Mouse (Mus musculus) limb, embryonic 12.5 days (tissue): ENCODE results near the gene Alg12. TPM values are rescaled to one million over a fixed set of nuclear protein-coding genes. Genes with fewer than 3 reads are reported as not detected.
A peak's percentile ranks its signal among the peaks of the same experiment; 100 is the strongest.

Source experiments
- ATAC-seq: fragments of 200-750 bp; cut with Nextera tagmentation; 2 replicates; pipeline ENCODE4 v1.8.0; 2017; ENCODE audit warnings: low read depth, moderate TSS enrichment; ENCODE audit not compliant: insufficient number of reproducible peaks, insufficient read depth, low FRiP score, low TSS enrichment
- H3K27ac ChIP-seq: fragments of 300-500 bp; sonication (generic); 2 replicates; pipeline ENCODE4 v1.5.1; 2016; ENCODE audit warnings: mild to moderate bottlenecking, moderate library complexity
- H3K27me3 ChIP-seq: fragments of 300-500 bp; sonication (generic); 2 replicates; pipeline ENCODE4 v1.6.1; 2016; ENCODE audit warnings: mild to moderate bottlenecking, moderate library complexity
- H3K36me3 ChIP-seq: fragments of 300-500 bp; sonication (generic); 2 replicates; pipeline ENCODE4 v1.6.1; 2016; ENCODE audit warnings: mild to moderate bottlenecking, moderate library complexity
- H3K4me1 ChIP-seq: fragments of 300-500 bp; sonication (generic); replicated peaks from 2 replicates; pipeline ENCODE4 v1.6.1; 2016
- H3K4me2 ChIP-seq: fragments of 300-500 bp; sonication (generic); 2 replicates; pipeline ENCODE4 v1.6.1; 2016; ENCODE audit warnings: mild to moderate bottlenecking, moderate library complexity
- H3K4me3 ChIP-seq: fragments of 300-500 bp; sonication (generic); replicated peaks from 2 replicates; pipeline ENCODE4 v1.5.1; 2016; ENCODE audit warnings: mild to moderate bottlenecking
- H3K9ac ChIP-seq: fragments of 300-500 bp; sonication (generic); replicated peaks from 2 replicates; pipeline ENCODE4 v1.6.1; 2016; ENCODE audit warnings: mild to moderate bottlenecking, moderate library complexity
- H3K9me3 ChIP-seq: fragments of 300-500 bp; sonication (generic); 2 replicates; pipeline ENCODE4 v1.6.1; 2016; ENCODE audit warnings: mild to moderate bottlenecking, moderate library complexity
- WGBS: fragments of 180-500 bp; shearing (Covaris S2); methylation state at CpG from one replicate; pipeline ENCODE4 v1.1.7; 2016; 5-methylcytosine and 5-hydroxymethylcytosine counted together
- polyA plus RNA-seq: library from polyadenylated mRNA; unstranded; fragments of >200 nt; fragmentation: Nextera tagmentation; extraction: Ambion mirVana; gene quantifications from 2 replicates; pipeline ENCODE4 v1.2.1, GENCODE M21; 2016

Gene Alg12
- polyA plus RNA-seq, 1 experiment from 2014 or later: 10.3 TPM

DNA sequence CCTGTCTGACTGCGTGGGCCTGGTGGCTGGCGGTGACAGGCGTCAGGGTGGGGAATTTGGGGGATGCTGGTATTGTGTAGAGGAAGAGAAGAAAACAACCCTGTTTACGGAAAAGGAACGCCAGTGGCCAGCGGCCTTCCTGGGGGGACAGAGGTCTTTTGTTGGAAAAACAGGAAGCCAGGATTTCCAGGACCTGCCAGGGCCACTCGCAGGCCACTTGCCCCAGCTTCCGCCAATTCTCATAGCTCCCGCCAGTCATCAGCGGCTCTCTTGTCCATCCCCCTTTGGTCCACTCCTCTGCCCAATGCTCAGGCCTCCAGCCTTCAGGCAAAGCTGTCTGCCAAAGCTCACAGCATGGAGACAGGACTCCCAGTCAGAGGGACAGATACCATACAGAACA lies 21.0 kb upstream of the Alg12 start:
- H3K9me3 ChIP-seq: no peaks in the 10 kb centered on the region
- H3K4me1 ChIP-seq: peaks cover 69% of the 10 kb centered on the region
- H3K4me2 ChIP-seq: no peak overlapping the region
- no peak overlapping the region for H3K4me3 ChIP-seq
- peak overlapping the region; percentile 93 for H3K27ac ChIP-seq
- H3K27me3 ChIP-seq: no peaks in the 10 kb centered on the region
- no peaks in the 10 kb centered on the region for H3K36me3 ChIP-seq
- no peak for ATAC-seq
- WGBS: 61% methylated on average over 10 of the region's 10 CpGs
- H3K9ac ChIP-seq: 0 out of 2 replicates have a peak overlapping the region, but pooled peaks have one; percentile 31

DNA sequence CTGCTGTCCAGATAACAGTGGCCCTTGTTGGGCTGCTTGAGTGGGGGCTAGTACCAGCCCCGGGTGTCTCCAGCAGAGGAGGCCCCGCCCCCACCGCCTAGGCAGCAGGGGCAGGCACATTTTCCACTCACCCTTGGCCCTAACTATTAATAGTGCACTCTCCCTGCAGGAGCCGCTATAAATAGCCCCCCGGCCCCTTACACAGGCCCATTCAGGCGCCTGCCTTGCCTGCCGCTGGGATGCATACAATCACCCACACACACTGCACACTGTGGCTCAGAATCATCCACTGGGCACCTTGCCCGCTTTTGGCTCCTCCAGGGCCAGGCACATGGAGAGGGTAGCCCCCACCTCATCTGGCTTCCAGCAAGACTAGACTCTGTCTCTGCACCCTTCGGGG lies 20.2 kb upstream of the Alg12 start:
- no peak overlapping the region for H3K4me3 ChIP-seq
- WGBS: 27% methylated on average over 9 of the region's 9 CpGs
- peak overlapping the region; percentile 93 for H3K27ac ChIP-seq
- no peaks in the 10 kb centered on the region for H3K9me3 ChIP-seq
- peaks cover 69% of the 10 kb centered on the region for H3K4me1 ChIP-seq
- H3K36me3 ChIP-seq: no peaks in the 10 kb centered on the region
- peak; percentile 88 for ATAC-seq
- no peaks in the 10 kb centered on the region for H3K27me3 ChIP-seq
- H3K9ac ChIP-seq: peak overlapping the region; percentile 5; the same call in 1 of the 2 replicates
- peak overlapping the region; percentile 28 for H3K4me2 ChIP-seq

- H3K4me1 ChIP-seq: peaks cover 58% of the 10 kb centered on the region
- H3K9me3 ChIP-seq: no peaks in the 10 kb centered on the region
- no peaks in the 10 kb centered on the region for H3K27me3 ChIP-seq
- no peak overlapping the region for H3K9ac ChIP-seq
- peak overlapping the region; percentile 44 for H3K4me3 ChIP-seq
- H3K27ac ChIP-seq: no peak overlapping the region
- WGBS: 3% methylated on average over 11 of the region's 11 CpGs
- H3K36me3 ChIP-seq: no peaks in the 10 kb centered on the region
- no peak for ATAC-seq
- peak overlapping the region; percentile 73 for H3K4me2 ChIP-seq
These were observed 18.9 kb upstream of the Alg12 start for GRCm38 (mm10) chr15:88837977-88838376.

GRCm38 (mm10) chr15:88837199-88837932 lies 18.2 kb upstream of the Alg12 start:
- H3K4me3 ChIP-seq: peak overlapping the region; percentile 44
- under 1% methylated on average over 39 of the region's 39 CpGs for WGBS
- peaks cover 52% of the 10 kb centered on the region for H3K4me1 ChIP-seq
- 0 out of 2 replicates have a peak, but pooled peaks have one; percentile 9 for ATAC-seq
- no peaks in the 10 kb centered on the region for H3K27me3 ChIP-seq
- H3K27ac ChIP-seq: peak overlapping the region; percentile 41; the same call in 1 of the 2 replicates
- H3K9ac ChIP-seq: peak overlapping the region; percentile 56
- peak overlapping the region; percentile 73 for H3K4me2 ChIP-seq
- H3K9me3 ChIP-seq: no peaks in the 10 kb centered on the region
- no peaks in the 10 kb centered on the region for H3K36me3 ChIP-seq

- Histone ChIP-seq H3K36me3 (no peaks in the 10 kb centered on the region), H3K9ac (no peak overlapping the region), H3K4me2 (peak overlapping the region; percentile 73), H3K27me3 (no peaks in the 10 kb centered on the region), H3K27ac (no peak overlapping the region), H3K9me3 (no peaks in the 10 kb centered on the region), H3K4me1 (peaks cover 46% of the 10 kb centered on the region), H3K4me3 (no peak overlapping the region)
- ATAC-seq: no peak
- WGBS: 52% methylated on average over 5 of the region's 5 CpGs
These were observed 17.5 kb upstream of the Alg12 start for GRCm38 (mm10) chr15:88836571-88836970.

DNA sequence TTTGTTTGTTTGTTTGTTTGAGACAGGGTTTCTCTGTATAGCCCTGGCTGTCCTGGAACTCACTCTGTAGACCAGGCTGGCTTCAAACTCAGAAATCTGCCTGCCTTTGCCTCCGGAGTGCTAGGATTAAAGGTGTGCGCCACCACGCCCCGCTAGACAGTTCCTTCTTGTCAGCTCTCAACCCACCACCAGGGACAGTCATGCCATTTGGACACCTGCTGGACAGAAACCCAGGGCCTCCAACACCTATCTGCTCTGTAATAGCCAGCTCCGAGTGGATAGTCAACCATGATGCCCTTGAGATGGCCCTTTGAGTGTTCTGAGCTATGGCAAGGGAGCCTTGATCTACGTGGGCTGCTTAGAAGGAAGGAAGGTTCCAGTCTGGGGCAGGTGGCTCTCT lies 16.9 kb upstream of the Alg12 start:
- WGBS: 84% methylated on average over 6 of the region's 6 CpGs
- no peak overlapping the region for H3K4me2 ChIP-seq
- no peak overlapping the region for H3K9ac ChIP-seq
- no peaks in the 10 kb centered on the region for H3K27me3 ChIP-seq
- H3K4me1 ChIP-seq: peaks cover 41% of the 10 kb centered on the region
- no peak for ATAC-seq
- no peaks in the 10 kb centered on the region for H3K36me3 ChIP-seq
- H3K4me3 ChIP-seq: no peak overlapping the region
- H3K27ac ChIP-seq: no peak overlapping the region
- H3K9me3 ChIP-seq: no peaks in the 10 kb centered on the region

GRCm38 (mm10) chr15:88832536-88832935 lies 13.4 kb upstream of the Alg12 start:
- no peaks in the 10 kb centered on the region for H3K9me3 ChIP-seq
- H3K9ac ChIP-seq: no peak overlapping the region
- no peaks in the 10 kb centered on the region for H3K27me3 ChIP-seq
- no peak for ATAC-seq
- no peak overlapping the region for H3K27ac ChIP-seq
- H3K36me3 ChIP-seq: no peaks in the 10 kb centered on the region
- H3K4me3 ChIP-seq: no peak overlapping the region
- 73% methylated on average over 9 of the region's 9 CpGs for WGBS
- no peak overlapping the region for H3K4me2 ChIP-seq
- peaks cover 17% of the 10 kb centered on the region for H3K4me1 ChIP-seq

GRCm38 (mm10) chr15:88831482-88831881 lies 12.4 kb upstream of the Alg12 start:
- Histone ChIP-seq H3K4me3 (no peak overlapping the region), H3K9ac (no peak overlapping the region), H3K27ac (no peak overlapping the region), H3K4me2 (no peak overlapping the region), H3K9me3 (no peaks in the 10 kb centered on the region), H3K4me1 (peaks cover 6% of the 10 kb centered on the region), H3K27me3 (no peaks in the 10 kb centered on the region), H3K36me3 (peaks cover 7% of the 10 kb centered on the region; the same call in 1 of the 2 replicates)
- no peak for ATAC-seq
- WGBS: 67% methylated on average over 5 of the region's 5 CpGs

DNA sequence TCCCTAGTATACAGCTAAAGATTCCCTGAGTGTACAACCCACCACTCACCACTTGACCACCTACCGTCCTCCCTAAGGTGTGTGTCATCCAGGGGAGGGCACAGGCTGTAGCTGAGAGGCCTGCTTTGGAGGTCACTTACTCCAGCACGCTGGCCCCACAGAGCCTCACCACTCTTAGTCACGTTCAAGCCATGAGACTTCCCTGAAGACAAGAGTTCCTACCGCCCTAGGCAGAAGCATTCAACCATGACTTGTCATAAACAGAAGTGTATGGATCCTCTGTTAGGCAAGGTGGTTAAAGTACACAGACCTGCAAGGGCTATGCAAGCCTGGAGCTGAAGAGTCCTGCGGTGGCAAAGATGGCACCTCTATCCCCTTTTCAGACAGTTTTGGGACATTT lies 11.6 kb upstream of the Alg12 start:
- H3K4me3 ChIP-seq: no peak overlapping the region
- no peaks in the 10 kb centered on the region for H3K27me3 ChIP-seq
- ATAC-seq: no peak
- peaks cover 6% of the 10 kb centered on the region for H3K4me1 ChIP-seq
- WGBS: 83% methylated on average over 5 of the region's 5 CpGs
- H3K9ac ChIP-seq: no peak overlapping the region
- H3K4me2 ChIP-seq: no peak overlapping the region
- peaks cover 15% of the 10 kb centered on the region for H3K36me3 ChIP-seq
- H3K9me3 ChIP-seq: no peaks in the 10 kb centered on the region
- H3K27ac ChIP-seq: no peak overlapping the region

DNA sequence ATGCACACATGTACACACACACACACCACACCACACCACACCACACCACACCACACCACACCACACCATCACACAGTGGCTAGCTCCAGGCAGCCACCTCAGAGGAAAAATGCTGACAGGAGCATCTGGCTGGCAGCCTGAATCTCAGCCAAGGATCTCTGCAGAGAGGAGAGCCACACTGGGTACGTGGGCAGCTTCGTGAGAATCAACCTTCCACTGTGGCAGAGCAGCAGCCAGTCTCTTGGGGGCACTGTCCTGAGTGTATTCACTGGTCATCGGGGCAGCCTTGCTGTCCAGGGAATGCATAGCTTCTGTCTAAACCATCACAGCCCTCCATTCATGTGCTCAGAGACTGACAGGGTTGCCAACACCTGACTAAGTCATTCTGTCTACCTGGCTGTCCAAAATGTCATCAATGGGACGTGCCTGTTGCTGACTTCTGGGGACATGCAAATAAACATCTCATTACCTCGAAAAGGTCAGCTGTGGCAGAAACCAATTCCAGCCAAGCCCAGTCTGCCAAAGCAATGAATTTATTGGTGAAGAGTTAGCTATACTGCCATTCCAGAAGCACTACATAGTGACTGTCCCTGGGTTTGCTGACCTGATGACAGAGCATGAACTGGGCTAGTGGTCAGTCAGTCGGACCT lies 10.8 kb upstream of the Alg12 start:
- no peak overlapping the region for H3K9ac ChIP-seq
- peaks cover 23% of the 10 kb centered on the region for H3K36me3 ChIP-seq
- peaks cover 6% of the 10 kb centered on the region for H3K4me1 ChIP-seq
- H3K27ac ChIP-seq: no peak overlapping the region
- no peak for ATAC-seq
- 72% methylated on average over 6 of the region's 6 CpGs for WGBS
- no peaks in the 10 kb centered on the region for H3K9me3 ChIP-seq
- H3K27me3 ChIP-seq: no peaks in the 10 kb centered on the region
- H3K4me2 ChIP-seq: no peak overlapping the region
- no peak overlapping the region for H3K4me3 ChIP-seq

GRCm38 (mm10) chr15:88828800-88829705 lies 9.9 kb upstream of the Alg12 start:
- Histone ChIP-seq H3K4me1 (peaks cover 6% of the 10 kb centered on the region), H3K4me3 (no peak overlapping the region), H3K27me3 (no peaks in the 10 kb centered on the region), H3K36me3 (peaks cover 32% of the 10 kb centered on the region), H3K9me3 (no peaks in the 10 kb centered on the region), H3K27ac (no peak overlapping the region), H3K4me2 (no peak overlapping the region), H3K9ac (no peak overlapping the region)
- 56% methylated on average over 17 of the region's 17 CpGs for WGBS
- ATAC-seq: peak; percentile 80
